Mouse (Mus musculus) cerebellum, adult 2 months (tissue): ENCODE measurements around the gene Gm11937.

Source experiments
- CTCF ChIP-seq: fragments of 200-500 bp; IDR thresholded peaks from 2 replicates; pipeline ENCODE4 v1.5.1; 2011; ENCODE audit warnings: low read depth, mild to moderate bottlenecking, control low read depth, low read length, moderate library complexity, borderline replicate concordance; ENCODE audit not compliant: insufficient read depth
- POLR2A ChIP-seq: fragments of 200-500 bp; IDR thresholded peaks from 2 replicates; pipeline ENCODE4 v1.6.1; 2011; ENCODE audit warnings: low read length, control low read depth, borderline replicate concordance; ENCODE audit not compliant: insufficient read depth

- no peak for TF ChIP-seq POLR2A
- no peak for TF ChIP-seq CTCF
Measured at GRCm38 (mm10) chr11:99581051-99581450, 28.9 kb downstream of the Gm11937 start.
